Mouse (Mus musculus) liver, embryonic 14.5 days (tissue): ENCODE data around the gene Nup93. TPM values are rescaled to one million over a fixed set of nuclear protein-coding genes. Genes with fewer than 3 reads are reported as not detected.

Source experiments
- ATAC-seq: fragments of 200-750 bp; cut with Nextera tagmentation; 2 replicates; pipeline ENCODE4 v1.8.0; 2017; ENCODE audit warnings: moderate number of reproducible peaks, mild to moderate bottlenecking, moderate library complexity; ENCODE audit not compliant: insufficient read depth
- DNase-seq, 3 experiments: peaks; one replicate each; pipeline ENCODE4 v3.0.0-alpha.2; 2012 to 2013; ENCODE audit warnings: low read depth in 3 of 3, low spot score in 3 of 3
- H3K27ac ChIP-seq: fragments of 300-500 bp; sonication (generic); 2 replicates; pipeline ENCODE4 v1.5.1; 2014; ENCODE audit warnings: moderate library complexity, mild to moderate bottlenecking, control low read depth, inconsistent platforms
- H3K27me3 ChIP-seq: fragments of 300-500 bp; sonication (generic); 2 replicates; pipeline ENCODE4 v1.6.1; 2014; ENCODE audit warnings: mild to moderate bottlenecking, low read length, moderate library complexity; ENCODE audit not compliant: control insufficient read depth, insufficient read depth
- H3K36me3 ChIP-seq: fragments of 300-500 bp; sonication (generic); replicated peaks from 2 replicates; pipeline ENCODE4 v1.6.1; 2014; ENCODE audit warnings: low read depth; ENCODE audit not compliant: control insufficient read depth, insufficient read depth
- H3K4me1 ChIP-seq, 2 experiments: fragments of 200-500 bp in 1 of 2; fragments of 300-500 bp in 1 of 2; sonication (generic) in 1 of 2; replicated peaks; 2 replicates each; pipeline ENCODE4 v1.6.1; 2012 to 2014; ENCODE audit warnings: antibody characterized with exemption in 1 of 2, inconsistent platforms in 1 of 2, low read length in 1 of 2; ENCODE audit not compliant: control insufficient read depth in 2 of 2, insufficient read depth in 2 of 2
- H3K4me2 ChIP-seq: fragments of 300-500 bp; sonication (generic); 2 replicates; pipeline ENCODE4 v1.6.1; 2014; ENCODE audit warnings: low read depth, mild to moderate bottlenecking, control low read depth, moderate library complexity
- H3K4me3 ChIP-seq, 2 experiments: fragments of 200-500 bp in 1 of 2; fragments of 300-500 bp in 1 of 2; sonication (generic) in 1 of 2; 2 replicates each; pipeline ENCODE4 v1.5.1; 2012 to 2014; ENCODE audit warnings: low read depth in 2 of 2, low read length in 2 of 2, mild to moderate bottlenecking in 2 of 2, control low read depth in 1 of 2, inconsistent platforms in 1 of 2, moderate library complexity in 1 of 2; ENCODE audit not compliant: insufficient read depth in 1 of 2
- H3K9ac ChIP-seq: fragments of 300-500 bp; sonication (generic); replicated peaks from 2 replicates; pipeline ENCODE4 v1.6.1; 2014; ENCODE audit warnings: mild to moderate bottlenecking, control low read depth, moderate library complexity
- H3K9me3 ChIP-seq: fragments of 300-500 bp; sonication (generic); 2 replicates; pipeline ENCODE4 v1.6.1; 2016; ENCODE audit warnings: low read length, mixed read lengths; ENCODE audit not compliant: control insufficient read depth
- CTCF ChIP-seq: IDR thresholded peaks from 2 replicates; pipeline ENCODE4 v1.5.1; 2016; ENCODE audit warnings: antibody characterized with exemption, low read depth, control low read depth
- EP300 ChIP-seq: IDR thresholded peaks from 2 replicates; pipeline ENCODE4 v1.6.1; 2016; ENCODE audit warnings: antibody characterized with exemption, low read depth
- WGBS: fragments of 180-500 bp; shearing (Covaris S2); extraction: QIAGEN DNeasy Blood & Tissue Kit; methylation state at CpG from one replicate; pipeline ENCODE4 v1.1.7; 2014; ENCODE audit not compliant: insufficient replicate concordance; 5-methylcytosine and 5-hydroxymethylcytosine counted together
- polyA plus RNA-seq, 2 experiments: library from polyadenylated mRNA; depleted of rRNA in 1 of 2; stranded (reverse) in 1 of 2; unstranded in 1 of 2; fragments of >200 nt; fragmentation: Nextera tagmentation in 1 of 2; extraction: Ambion mirVana in 1 of 2; gene quantifications; 2 replicates each; pipeline versions ENCODE4 v1.2.1 to v1.2.3; 2012 to 2014

The Nup93 gene
- polyA plus RNA-seq, 2 experiments, result 28.2 to 38.7 TPM

DNA sequence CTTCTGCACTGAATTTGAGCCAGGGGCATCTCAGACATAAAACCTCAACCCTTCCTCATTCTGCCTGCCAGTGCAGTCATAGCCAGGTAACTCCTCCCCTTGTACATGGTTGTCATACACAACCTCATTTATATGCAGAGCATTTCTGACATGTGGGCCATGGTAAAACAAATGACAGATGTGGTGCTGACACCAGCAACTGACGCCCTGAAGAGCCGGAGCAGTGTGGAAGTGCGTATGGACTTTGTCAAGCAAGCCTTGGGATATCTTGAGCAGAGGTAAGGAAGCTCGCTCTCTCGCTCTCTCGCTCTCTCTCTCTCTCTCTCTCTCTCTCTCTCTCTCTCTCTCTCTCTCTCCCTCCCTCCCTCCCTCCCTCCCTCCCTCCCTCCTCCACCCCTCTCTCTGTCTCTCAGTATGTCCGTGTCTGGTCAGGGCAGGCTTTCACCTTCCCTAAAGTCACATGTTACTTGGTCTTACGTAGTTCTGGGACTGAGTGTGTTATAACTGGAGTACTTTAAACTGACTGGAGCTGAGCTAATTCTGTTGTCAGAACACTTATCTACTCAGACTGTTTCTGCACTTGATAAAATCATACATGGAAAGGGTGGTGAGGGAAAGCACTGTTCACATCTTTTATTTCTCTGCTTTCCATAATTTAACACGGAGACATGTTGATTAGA is 82.1 kb downstream of the Nup93 start:
- TF ChIP-seq CTCF (no peak), EP300 (no peak)
- no peak overlapping the region for H3K27ac ChIP-seq
- WGBS, result 85% methylated on average over 9 of the region's 9 CpGs
- no peak overlapping the region for H3K4me2 ChIP-seq
- H3K36me3 ChIP-seq, result peaks cover 6% of the 10 kb centered on the region; the same call in 1 of the 2 replicates
- no peaks in the 10 kb centered on the region for H3K27me3 ChIP-seq
- no peak overlapping the region for H3K9ac ChIP-seq
- ATAC-seq, result no peak
- no peaks in the 10 kb centered on the region for H3K9me3 ChIP-seq
- H3K4me1 ChIP-seq, result peaks cover 0 to 7% of the 10 kb centered on the region in 2 experiments; a peak in 2 of 4 replicates
- no peak overlapping the region for H3K4me3 ChIP-seq
- DNase-seq, result no peak

DNA sequence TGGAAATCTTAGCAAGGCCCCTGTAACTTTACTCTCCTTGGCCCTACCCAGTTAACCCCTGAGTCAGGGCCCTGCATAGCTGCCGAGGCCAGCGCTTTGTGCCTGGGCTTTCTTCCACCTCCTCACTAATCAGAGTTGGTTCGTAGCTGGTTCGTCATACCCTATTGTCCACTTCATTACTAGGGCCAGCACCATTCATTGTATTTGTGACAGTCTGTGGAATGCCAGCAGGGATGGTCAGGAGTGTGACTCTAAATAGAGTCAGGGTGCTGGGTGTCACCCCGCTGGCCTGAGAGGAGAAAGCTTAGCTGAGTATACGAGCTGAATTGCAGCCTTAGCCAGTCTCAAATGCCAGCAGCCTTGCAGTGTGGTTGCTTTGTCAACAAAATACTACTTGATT is 82.7 kb downstream of the Nup93 start:
- no peak overlapping the region for H3K4me2 ChIP-seq
- no peaks in the 10 kb centered on the region for H3K27me3 ChIP-seq
- H3K4me3 ChIP-seq, result no peak overlapping the region
- H3K36me3 ChIP-seq, result peaks cover 13% of the 10 kb centered on the region; the same call in 1 of the 2 replicates
- no peak overlapping the region for H3K27ac ChIP-seq
- ATAC-seq, result no peak
- no peaks in the 10 kb centered on the region for H3K9me3 ChIP-seq
- no peak for TF ChIP-seq CTCF
- no peak for TF ChIP-seq EP300
- H3K4me1 ChIP-seq, result peaks cover 0 to 7% of the 10 kb centered on the region in 2 experiments; a peak in 2 of 4 replicates
- H3K9ac ChIP-seq, result no peak overlapping the region
- 82% methylated on average over 6 of the region's 6 CpGs for WGBS
- no peak for DNase-seq

DNA sequence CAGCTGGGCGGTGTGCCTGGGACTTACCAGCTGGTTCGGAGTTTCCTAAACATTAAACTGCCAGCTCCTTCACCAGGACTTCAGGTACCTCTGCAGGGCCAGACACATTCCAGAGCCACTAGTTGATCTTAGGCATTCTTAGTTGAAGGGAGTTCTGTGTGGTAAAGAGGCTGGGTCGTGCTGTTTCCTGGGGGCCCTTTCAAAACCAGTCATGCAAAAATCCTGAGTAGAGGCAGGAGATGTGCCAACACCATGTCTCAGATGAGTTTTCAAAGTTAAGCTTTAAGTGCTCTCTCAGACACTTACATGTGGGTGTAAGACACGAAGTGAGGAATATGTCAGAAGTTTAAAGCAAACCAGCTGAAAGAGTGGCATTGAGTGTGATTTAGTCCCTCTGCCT is 86.4 kb downstream of the Nup93 start:
- H3K27me3 ChIP-seq, result no peaks in the 10 kb centered on the region
- H3K4me3 ChIP-seq, result no peak overlapping the region
- no peak overlapping the region for H3K4me2 ChIP-seq
- peaks cover 31% of the 10 kb centered on the region for H3K36me3 ChIP-seq
- ATAC-seq, result no peak
- WGBS, result 81% methylated on average over 4 of the region's 4 CpGs
- TF ChIP-seq EP300, result no peak
- no peak for TF ChIP-seq CTCF
- H3K9ac ChIP-seq, result no peak overlapping the region
- no peak overlapping the region for H3K27ac ChIP-seq
- H3K4me1 ChIP-seq, result no peaks in the 10 kb centered on the region
- no peaks in the 10 kb centered on the region for H3K9me3 ChIP-seq
- DNase-seq, result no peak

DNA sequence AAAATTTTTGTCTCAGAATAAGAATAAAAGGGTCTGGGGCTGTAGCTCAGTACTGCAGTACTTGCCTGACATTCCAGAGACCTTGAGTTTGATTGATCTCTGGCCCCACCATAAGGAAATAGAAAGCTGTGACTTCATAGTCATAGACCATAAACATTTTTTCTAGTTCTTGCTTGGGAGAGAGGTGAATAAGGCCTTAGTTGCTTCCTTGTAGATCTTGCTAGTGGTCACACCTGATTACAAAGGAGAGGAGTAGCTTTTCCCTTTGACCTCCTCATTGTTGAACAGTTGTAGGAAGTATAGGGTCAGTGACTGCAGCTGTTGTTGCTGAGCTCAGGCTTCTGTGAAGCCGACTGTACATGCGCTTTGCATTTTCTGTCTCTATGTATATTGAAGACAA is 90.0 kb downstream of the Nup93 start:
- Histone ChIP-seq H3K36me3 (peaks cover 33% of the 10 kb centered on the region), H3K4me1 (peaks cover 8 to 15% of the 10 kb centered on the region in 2 experiments), H3K27ac (no peak overlapping the region), H3K27me3 (no peaks in the 10 kb centered on the region), H3K9ac (no peak overlapping the region), H3K9me3 (no peaks in the 10 kb centered on the region), H3K4me2 (no peak overlapping the region), H3K4me3 (no peak overlapping the region)
- TF ChIP-seq CTCF (no peak), EP300 (no peak)
- 85% methylated on average over 2 of the region's 2 CpGs for WGBS
- DNase-seq, result no peak
- no peak for ATAC-seq

DNA sequence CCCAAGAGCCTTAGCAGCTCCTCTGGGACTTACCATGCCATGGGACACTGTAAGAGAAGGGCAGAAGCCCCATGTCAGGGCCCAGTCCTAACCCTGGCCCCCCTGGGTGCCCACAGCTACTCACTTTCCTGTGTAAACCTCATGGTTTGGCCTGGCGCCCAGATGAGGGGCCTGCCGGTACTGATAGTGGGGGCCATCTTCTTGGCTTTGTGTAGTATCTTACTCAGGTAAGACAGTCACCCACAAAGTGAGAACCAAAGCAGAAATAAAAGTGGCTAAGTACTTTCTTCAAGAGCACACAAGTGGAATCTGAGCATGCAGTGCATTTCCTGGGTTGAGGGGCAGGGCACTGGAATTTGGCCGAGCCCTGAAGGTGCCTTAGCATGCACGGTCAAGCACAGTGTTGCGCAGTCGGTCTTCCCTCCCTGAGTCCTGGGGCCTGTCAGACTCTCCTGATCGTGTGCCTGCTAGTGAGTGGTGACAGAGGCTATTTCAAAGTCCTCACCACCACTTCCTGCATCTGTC is 92.7 kb downstream of the Nup93 start:
- Histone ChIP-seq H3K27ac (peak overlapping the region; percentile 57; the same call in 1 of the 2 replicates), H3K9me3 (no peaks in the 10 kb centered on the region), H3K4me3 (no peak overlapping the region), H3K27me3 (no peaks in the 10 kb centered on the region), H3K9ac (no peak overlapping the region; the same call in 1 of the 2 replicates), H3K4me2 (peak overlapping the region; percentile 15; the same call in 1 of the 2 replicates), H3K4me1 (peaks cover 8 to 15% of the 10 kb centered on the region in 2 experiments), H3K36me3 (peaks cover 35% of the 10 kb centered on the region)
- WGBS, result 36% methylated on average over 7 of the region's 7 CpGs
- ATAC-seq, result peak; percentile 79
- no peak for TF ChIP-seq CTCF
- peak; percentile 42 for TF ChIP-seq EP300
- DNase-seq, result peak in 2 of 3 experiments; percentile 24 to 35
